Mouse (Mus musculus): ENCODE measurements at regions not wholly inside any gene's neighbourhood (a gene's known extent, or its start where the extent isn't known, plus 50 kb on each side); places are given as distances from the start of the nearest gene placed in this dataset.

DNA sequence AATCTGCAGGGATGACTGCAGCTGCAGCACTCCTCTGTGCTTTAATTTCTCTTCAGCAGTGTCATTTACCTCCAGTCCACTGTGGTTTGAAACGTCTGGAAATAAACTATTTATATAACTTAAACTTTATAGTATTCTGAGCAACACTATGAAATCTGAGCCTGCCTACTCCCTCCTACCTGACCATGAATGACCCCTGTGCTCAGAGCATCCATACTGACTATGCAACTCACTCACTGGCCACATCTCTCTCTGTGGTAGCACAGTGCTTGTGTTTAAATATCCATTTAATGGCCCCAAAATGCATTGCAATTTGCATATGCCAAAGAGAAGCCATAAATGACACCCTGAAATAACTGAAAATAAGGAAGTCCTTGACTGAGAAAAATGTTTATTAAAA is 154.5 kb upstream of the Clec14a start:
- 18% methylated on average over 1 of the region's 1 CpGs for WGBS

DNA sequence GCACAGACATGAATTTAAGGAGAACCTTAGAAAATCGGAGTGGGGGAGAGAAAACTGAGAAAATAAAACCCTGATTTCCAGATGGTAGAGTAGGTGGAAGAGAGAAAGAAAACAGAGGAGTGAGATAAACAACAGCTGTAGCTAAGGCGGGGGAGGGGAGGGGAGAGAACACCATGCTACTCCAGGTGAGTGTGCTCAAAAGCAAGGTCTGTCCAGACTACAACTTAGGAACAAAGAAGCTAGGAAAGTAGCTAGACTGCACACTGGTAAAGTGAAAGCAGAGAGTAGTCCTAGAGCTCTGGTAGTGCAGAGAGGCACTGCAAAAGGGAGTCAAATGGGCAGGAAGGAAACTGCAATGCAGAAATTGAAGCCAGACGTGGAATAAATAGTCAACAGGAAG is 132.8 kb upstream of the Clec14a start:
- ATAC-seq (ENCODE audit: insufficient number of reproducible peaks, insufficient read depth, low FRiP score, low read depth): no peak
- Histone ChIP-seq H3K9ac (replicated peaks; ENCODE audit: low read depth, low read length) (no peak overlapping the region), H3K4me2 (replicated peaks; ENCODE audit: low read depth, low read length) (no peak overlapping the region), H3K27ac (ENCODE audit: low read length) (no peak overlapping the region), H3K4me3 (ENCODE audit: low read depth, low read length) (no peak overlapping the region), H3K9me3 (ENCODE audit: control insufficient read depth, low read depth, low read length) (no peaks in the 10 kb centered on the region), H3K27me3 (ENCODE audit: control insufficient read depth, insufficient read depth, low read length) (no peaks in the 10 kb centered on the region), H3K36me3 (ENCODE audit: control insufficient read depth, insufficient read depth, low read length) (no peaks in the 10 kb centered on the region), H3K4me1 (ENCODE audit: control insufficient read depth, insufficient read depth, low read length) (0 out of 2 replicates have a peak, but pooled peaks cover 2% of the 10 kb centered on the region)
- WGBS: 52% methylated on average over 3 of the region's 3 CpGs

More for the DNA sequence above, 154.5 kb upstream of the Clec14a start:
- H3K27me3 ChIP-seq (ENCODE audit: control insufficient read depth, insufficient read depth, low read length): no peaks in the 10 kb centered on the region
- H3K9ac ChIP-seq (replicated peaks; ENCODE audit: low read depth, low read length): no peak overlapping the region
- ATAC-seq (ENCODE audit: insufficient number of reproducible peaks, insufficient read depth, low FRiP score, low read depth): no peak
- no peaks in the 10 kb centered on the region for H3K36me3 ChIP-seq (ENCODE audit: control insufficient read depth, insufficient read depth, low read length)
- H3K4me2 ChIP-seq (replicated peaks; ENCODE audit: low read depth, low read length): no peak overlapping the region
- H3K27ac ChIP-seq (ENCODE audit: low read length): no peak overlapping the region
- H3K9me3 ChIP-seq (ENCODE audit: control insufficient read depth, low read depth, low read length): no peaks in the 10 kb centered on the region
- no peak overlapping the region for H3K4me3 ChIP-seq (ENCODE audit: low read depth, low read length)
- no peaks in the 10 kb centered on the region for H3K4me1 ChIP-seq (ENCODE audit: control insufficient read depth, insufficient read depth, low read length)

DNA sequence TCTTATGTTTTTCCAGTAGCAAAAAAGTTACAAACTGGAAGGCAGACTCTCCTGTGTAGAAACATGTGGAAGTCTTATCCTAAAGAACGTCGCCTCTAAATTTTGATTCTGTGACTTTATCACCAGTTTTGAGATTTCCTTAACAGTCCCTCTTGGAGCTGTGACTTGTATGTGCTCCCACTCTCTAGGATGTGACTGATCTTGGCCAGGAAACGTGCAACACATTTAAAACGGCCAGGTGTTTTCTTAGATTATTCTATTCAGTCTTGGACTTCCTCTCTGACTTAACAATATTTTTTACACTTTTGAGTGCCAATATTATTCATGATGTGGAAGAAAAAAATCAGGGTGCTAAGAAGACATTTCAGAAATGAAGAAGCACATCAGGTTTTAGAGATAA is 91.2 kb upstream of the Clec14a start:
- H3K4me2 ChIP-seq (replicated peaks; ENCODE audit: low read depth, low read length): no peak overlapping the region
- no peaks in the 10 kb centered on the region for H3K36me3 ChIP-seq (ENCODE audit: control insufficient read depth, insufficient read depth, low read length)
- no peak for ATAC-seq (ENCODE audit: insufficient number of reproducible peaks, insufficient read depth, low FRiP score, low read depth)
- H3K9me3 ChIP-seq (ENCODE audit: control insufficient read depth, low read depth, low read length): no peaks in the 10 kb centered on the region
- WGBS: 71% methylated on average over 4 of the region's 4 CpGs
- H3K27ac ChIP-seq (ENCODE audit: low read length): no peak overlapping the region
- no peak overlapping the region for H3K4me3 ChIP-seq (ENCODE audit: low read depth, low read length)
- no peaks in the 10 kb centered on the region for H3K4me1 ChIP-seq (ENCODE audit: control insufficient read depth, insufficient read depth, low read length)
- no peaks in the 10 kb centered on the region for H3K27me3 ChIP-seq (ENCODE audit: control insufficient read depth, insufficient read depth, low read length)
- no peak overlapping the region for H3K9ac ChIP-seq (replicated peaks; ENCODE audit: low read depth, low read length)

DNA sequence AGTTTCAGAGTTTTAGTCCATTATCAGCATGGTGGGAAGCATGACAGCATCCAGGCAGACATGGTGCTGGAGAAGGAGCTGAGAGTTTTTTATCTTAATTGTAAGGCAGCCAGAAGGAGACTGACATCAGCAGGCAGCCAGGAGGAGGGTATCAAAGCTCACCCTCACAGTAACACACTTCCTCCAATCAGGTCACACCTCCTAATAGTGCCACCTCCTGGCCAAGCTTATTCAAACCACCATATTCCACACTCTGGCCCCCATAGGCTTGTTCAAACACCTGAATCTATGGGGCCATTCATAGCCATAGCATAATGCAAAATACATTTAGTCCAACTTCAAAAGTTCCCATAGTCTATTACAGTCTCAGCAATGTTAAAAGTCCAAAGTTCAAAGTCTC is 65.1 kb upstream of the Clec14a start:
- H3K27ac ChIP-seq (ENCODE audit: low read length): no peak overlapping the region
- H3K36me3 ChIP-seq (ENCODE audit: control insufficient read depth, insufficient read depth, low read length): no peaks in the 10 kb centered on the region
- ATAC-seq (ENCODE audit: insufficient number of reproducible peaks, insufficient read depth, low FRiP score, low read depth): no peak
- no peak overlapping the region for H3K4me2 ChIP-seq (replicated peaks; ENCODE audit: low read depth, low read length)
- H3K27me3 ChIP-seq (ENCODE audit: control insufficient read depth, insufficient read depth, low read length): no peaks in the 10 kb centered on the region
- H3K9me3 ChIP-seq (ENCODE audit: control insufficient read depth, low read depth, low read length): no peaks in the 10 kb centered on the region
- H3K4me3 ChIP-seq (ENCODE audit: low read depth, low read length): no peak overlapping the region
- H3K4me1 ChIP-seq (ENCODE audit: control insufficient read depth, insufficient read depth, low read length): no peaks in the 10 kb centered on the region
- H3K9ac ChIP-seq (replicated peaks; ENCODE audit: low read depth, low read length): no peak overlapping the region

DNA sequence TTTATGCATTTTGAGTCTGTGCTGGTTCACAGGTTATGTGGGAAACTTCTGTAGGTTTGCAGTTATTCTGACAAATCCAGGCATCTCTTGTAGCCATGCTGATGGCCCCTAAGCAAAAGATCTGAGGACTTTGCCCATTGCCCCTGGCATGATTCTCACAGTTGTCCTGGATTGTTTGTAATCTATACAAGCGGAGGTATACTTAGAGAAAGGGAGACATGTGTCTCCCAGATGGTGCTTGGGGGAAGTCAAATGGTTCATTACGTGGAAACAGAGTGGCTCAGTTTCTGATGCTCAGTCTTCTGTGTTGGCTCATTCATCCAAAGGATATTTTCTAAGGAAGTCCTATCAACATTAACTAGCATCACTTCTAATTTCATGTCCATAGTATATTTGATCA is 60.8 kb upstream of the Clec14a start:
- Histone ChIP-seq H3K4me1 (ENCODE audit: control insufficient read depth, insufficient read depth, low read length) (no peaks in the 10 kb centered on the region), H3K27me3 (ENCODE audit: control insufficient read depth, insufficient read depth, low read length) (no peaks in the 10 kb centered on the region), H3K4me2 (replicated peaks; ENCODE audit: low read depth, low read length) (no peak overlapping the region), H3K4me3 (ENCODE audit: low read depth, low read length) (no peak overlapping the region), H3K36me3 (ENCODE audit: control insufficient read depth, insufficient read depth, low read length) (no peaks in the 10 kb centered on the region), H3K9ac (replicated peaks; ENCODE audit: low read depth, low read length) (no peak overlapping the region), H3K27ac (ENCODE audit: low read length) (no peak overlapping the region), H3K9me3 (ENCODE audit: control insufficient read depth, low read depth, low read length) (no peaks in the 10 kb centered on the region)
- ATAC-seq (ENCODE audit: insufficient number of reproducible peaks, insufficient read depth, low FRiP score, low read depth): no peak
- 81% methylated on average over 2 of the region's 2 CpGs for WGBS

DNA sequence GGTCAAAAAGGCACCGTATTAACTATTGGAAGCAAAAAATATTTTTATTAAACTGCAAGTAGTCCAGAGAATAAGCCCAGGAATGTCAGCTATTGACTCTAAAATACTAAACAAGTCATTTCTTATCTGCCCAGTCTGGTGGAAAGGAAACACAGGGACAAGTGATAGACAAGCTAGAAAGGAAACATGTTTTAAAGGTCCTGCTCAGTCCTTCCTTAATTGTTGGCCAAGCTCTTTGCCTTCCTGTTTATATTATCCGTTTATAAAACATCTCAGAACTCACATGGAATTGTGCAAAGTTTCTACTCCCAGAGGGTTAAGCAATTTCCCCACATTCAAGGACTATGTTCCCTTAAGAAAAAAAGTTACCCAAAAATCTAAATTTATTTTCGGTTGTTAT is 54.9 kb upstream of the Clec14a start:
- Histone ChIP-seq H3K4me3 (ENCODE audit: low read depth, low read length) (no peak overlapping the region), H3K9ac (replicated peaks; ENCODE audit: low read depth, low read length) (no peak overlapping the region), H3K9me3 (ENCODE audit: control insufficient read depth, low read depth, low read length) (no peaks in the 10 kb centered on the region), H3K36me3 (ENCODE audit: control insufficient read depth, insufficient read depth, low read length) (no peaks in the 10 kb centered on the region), H3K4me1 (ENCODE audit: control insufficient read depth, insufficient read depth, low read length) (no peaks in the 10 kb centered on the region), H3K27me3 (ENCODE audit: control insufficient read depth, insufficient read depth, low read length) (no peaks in the 10 kb centered on the region), H3K4me2 (replicated peaks; ENCODE audit: low read depth, low read length) (no peak overlapping the region), H3K27ac (ENCODE audit: low read length) (no peak overlapping the region)
- ATAC-seq (ENCODE audit: insufficient number of reproducible peaks, insufficient read depth, low FRiP score, low read depth): no peak
- WGBS: 59% methylated on average over 3 of the region's 3 CpGs

Measured in stomach, embryonic 14.5 days (tissue).